Mouse (Mus musculus) heart, postnatal 36 days (tissue): ENCODE results near the gene Mad1l1. TPM values are rescaled to one million over a fixed set of nuclear protein-coding genes. Genes with fewer than 3 reads are reported as not detected.

Experiments
- DNase-seq, 2 experiments: peaks; one replicate each; pipeline ENCODE4 v3.0.0; 2021 to 2022
- intact Hi-C: fragments of 180-260 bp; cut with DNase I; formaldehyde crosslinking; loops from one replicate; pipeline ENCODE4 v1.15.1; 2025
- total RNA-seq, 2 experiments: library from RNA; stranded (reverse); gene quantifications; 2 replicates each; pipeline ENCODE4 v1.2.3; 2021

Gene Mad1l1
- total RNA-seq, 2 experiments from 2014 or later = 9.6 to 10.6 TPM

GRCm38 (mm10) chr5:140223070-140224053 lies 98.0 kb downstream of the Mad1l1 start:
- no peak for DNase-seq
- intact Hi-C loops = no loop called here

- intact Hi-C loops = no loop called here
- peak; percentile 41 to 51 for DNase-seq
These were observed 100.2 kb downstream of the Mad1l1 start for GRCm38 (mm10) chr5:140221016-140221650.

- no peak for DNase-seq
- intact Hi-C loops = no loop called here
These were observed 102.1 kb downstream of the Mad1l1 start for GRCm38 (mm10) chr5:140219252-140219651.

GRCm38 (mm10) chr5:140217900-140218299 lies 103.5 kb downstream of the Mad1l1 start:
- peak in 1 of 2 experiments; percentile 29 for DNase-seq

GRCm38 (mm10) chr5:140217083-140217482 lies 104.3 kb downstream of the Mad1l1 start:
- peak in 1 of 2 experiments; percentile 19 for DNase-seq
- intact Hi-C loops = no loop called here

More at GRCm38 (mm10) chr5:140217900-140218299, 103.5 kb downstream of the Mad1l1 start:
- intact Hi-C loops = no loop called here

- intact Hi-C loops = no loop called here
These were observed 105.8 kb downstream of the Mad1l1 start for GRCm38 (mm10) chr5:140215471-140216087.

GRCm38 (mm10) chr5:140213001-140213400 lies 108.4 kb downstream of the Mad1l1 start:
- intact Hi-C loops = no loop called here
- DNase-seq = peak in 1 of 2 experiments; percentile 38

More at GRCm38 (mm10) chr5:140215471-140216087, 105.8 kb downstream of the Mad1l1 start:
- DNase-seq = no peak

- DNase-seq = no peak
- intact Hi-C loops = no loop called here
These were observed 110.8 kb downstream of the Mad1l1 start for GRCm38 (mm10) chr5:140210417-140211184.

- intact Hi-C loops = no loop called here
- peak; percentile 59 to 63 for DNase-seq
These were observed 112.5 kb downstream of the Mad1l1 start for GRCm38 (mm10) chr5:140208743-140209409.

- intact Hi-C loops = no loop called here
- DNase-seq = no peak
These were observed 114.3 kb downstream of the Mad1l1 start for GRCm38 (mm10) chr5:140206726-140207703.

- DNase-seq = no peak
- intact Hi-C loops = no loop called here
These were observed 115.4 kb downstream of the Mad1l1 start for GRCm38 (mm10) chr5:140205991-140206390.

GRCm38 (mm10) chr5:140204465-140204864 lies 116.9 kb downstream of the Mad1l1 start:
- DNase-seq = no peak
- intact Hi-C loops = no loop called here

GRCm38 (mm10) chr5:140204037-140204436 lies 117.3 kb downstream of the Mad1l1 start:
- DNase-seq = no peak
- intact Hi-C loops = no loop called here

- intact Hi-C loops = no loop called here
- DNase-seq = no peak
These were observed 118.9 kb downstream of the Mad1l1 start for GRCm38 (mm10) chr5:140202451-140202850.

GRCm38 (mm10) chr5:140201566-140201965 lies 119.8 kb downstream of the Mad1l1 start:
- no peak for DNase-seq
- intact Hi-C loops = no loop called here

- DNase-seq = no peak
- intact Hi-C loops = no loop called here
These were observed 120.2 kb downstream of the Mad1l1 start for GRCm38 (mm10) chr5:140201109-140201508.

GRCm38 (mm10) chr5:140197705-140198104 lies 123.6 kb downstream of the Mad1l1 start:
- intact Hi-C loops = loop anchor here (2.0 to 10.0 kb wide), 4 partner anchors 55 to 363 kb away; partner anchors contain the start of gene Elfn1
- DNase-seq = peak; percentile 77 to 82

- no peak for DNase-seq
- intact Hi-C loops = loop anchor here (5.0 to 10.0 kb wide), 3 partner anchors 56 to 362 kb away; partner anchors contain the start of gene Elfn1
These were observed 124.9 kb downstream of the Mad1l1 start for GRCm38 (mm10) chr5:140196446-140196845.
